Mouse (Mus musculus) CH12.LX (cell line): ENCODE measurements around the gene Gm128.

Source experiments
- BHLHE40 ChIP-seq: IDR thresholded peaks from 2 replicates; pipeline ENCODE4 v1.6.1; 2011; ENCODE audit warnings: mild to moderate bottlenecking, low read depth, low read length, improper control_type of control experiment
- CTCF ChIP-seq, 2 experiments: IDR thresholded peaks in 1 of 2; conservative IDR thresholded peaks in 1 of 2; 2 replicates each; pipeline ENCODE4 v1.5.1; 2011 to 2012; ENCODE audit warnings: low read depth in 2 of 2, low read length in 2 of 2, improper control_type of control experiment in 1 of 2, inconsistent platforms in 1 of 2, mild to moderate bottlenecking in 1 of 2, moderate library complexity in 1 of 2
- ELF1 ChIP-seq: IDR thresholded peaks from 2 replicates; pipeline ENCODE4 v1.6.1; 2014; ENCODE audit warnings: low read depth, mild to moderate bottlenecking, inconsistent platforms, low read length, improper control_type of control experiment
- ETS1 ChIP-seq: conservative IDR thresholded peaks from 2 replicates; pipeline ENCODE4 v1.6.1; 2012; ENCODE audit warnings: low read depth, mild to moderate bottlenecking, inconsistent platforms, low read length, improper control_type of control experiment, moderate library complexity
- HCFC1 ChIP-seq: IDR thresholded peaks from 2 replicates; pipeline ENCODE4 v1.6.1; 2012; ENCODE audit warnings: low read depth, mild to moderate bottlenecking, inconsistent platforms, low read length, improper control_type of control experiment
- IRF4 ChIP-seq: IDR thresholded peaks from 2 replicates; pipeline ENCODE4 v1.6.1; 2014; ENCODE audit warnings: low read depth, mild to moderate bottlenecking, inconsistent platforms, low read length, improper control_type of control experiment
- MAFK ChIP-seq: IDR thresholded peaks from 2 replicates; pipeline ENCODE4 v1.6.1; 2011; ENCODE audit warnings: low read length, improper control_type of control experiment; ENCODE audit not compliant: insufficient replicate concordance
- MEF2A ChIP-seq: IDR thresholded peaks from 2 replicates; pipeline ENCODE4 v1.6.1; 2014; ENCODE audit warnings: low read depth, mild to moderate bottlenecking, inconsistent platforms, low read length, improper control_type of control experiment, borderline replicate concordance
- POLR2A ChIP-seq: IDR thresholded peaks from 2 replicates; pipeline ENCODE4 v1.6.1; 2011; ENCODE audit warnings: low read depth, mild to moderate bottlenecking, improper control_type of control experiment, low read length
- POLR2AphosphoS2 ChIP-seq: IDR thresholded peaks from 2 replicates; pipeline ENCODE4 v1.6.1; 2011; ENCODE audit warnings: low read depth, low read length, improper control_type of control experiment
- UBTF ChIP-seq: IDR thresholded peaks from 2 replicates; pipeline ENCODE4 v1.6.1; 2012; ENCODE audit warnings: low read depth, mild to moderate bottlenecking, inconsistent platforms, low read length, improper control_type of control experiment, moderate library complexity
- USF2 ChIP-seq: conservative IDR thresholded peaks from 2 replicates; pipeline ENCODE4 v1.6.1; 2011; ENCODE audit warnings: low read depth, low read length, improper control_type of control experiment
- ZC3H11A ChIP-seq: IDR thresholded peaks from 2 replicates; pipeline ENCODE4 v1.6.1; 2012; ENCODE audit warnings: low read depth, mild to moderate bottlenecking, inconsistent platforms, low read length, improper control_type of control experiment
- ZNF384 ChIP-seq: IDR thresholded peaks from 2 replicates; pipeline ENCODE4 v1.6.1; 2012; ENCODE audit warnings: low read depth, low read length, improper control_type of control experiment, inconsistent platforms

- TF ChIP-seq CTCF (conservative IDR thresholded peaks at IDR 0.05 in 1 of 2, IDR thresholded peaks at IDR 0.05 in 1 of 2; ENCODE audit: low read depth in 2 of 2, low read length in 2 of 2) (no peak; a peak in 1 of 4 replicates), IRF4 (no peak), POLR2AphosphoS2 (no peak), USF2 (no peak), POLR2A (no peak), ELF1 (no peak), MEF2A (no peak), BHLHE40 (no peak), ZNF384 (no peak), ZC3H11A (no peak), HCFC1 (no peak), UBTF (no peak), ETS1 (no peak), MAFK (no peak)
Measured at GRCm38 (mm10) chr3:95274453-95274852, 33.1 kb upstream of the Gm128 start.
